Mouse (Mus musculus) myocyte (in vitro differentiated cells): ENCODE data around the gene Nfil3. TPM values are rescaled to one million over a fixed set of nuclear protein-coding genes. Genes with fewer than 3 reads are reported as not detected.

Source experiments
- H3K27me3 ChIP-seq: one replicate; pipeline ENCODE4 v1.6.1; 2011; ENCODE audit not compliant: control insufficient read depth, insufficient read depth, insufficient read length
- H3K36me3 ChIP-seq: one replicate; pipeline ENCODE4 v1.6.1; 2011; ENCODE audit not compliant: control insufficient read depth, insufficient read depth
- H3K4me2 ChIP-seq: one replicate; pipeline ENCODE4 v1.6.1; 2011; ENCODE audit warnings: low read depth, control low read depth
- H3K4me3 ChIP-seq: one replicate; pipeline ENCODE4 v1.5.1; 2011; ENCODE audit warnings: mild to moderate bottlenecking, control low read depth, moderate library complexity
- H3K79me2 ChIP-seq: one replicate; pipeline ENCODE4 v1.6.1; 2011; ENCODE audit not compliant: control insufficient read depth, insufficient read depth
- H3ac ChIP-seq: one replicate; pipeline ENCODE4 v1.6.1; 2011; ENCODE audit not compliant: control insufficient read depth, insufficient read length
- CEBPB ChIP-seq: IDR thresholded peaks from 2 replicates; pipeline ENCODE4 v1.6.1; 2011; ENCODE audit warnings: mild to moderate bottlenecking, moderate library complexity; ENCODE audit not compliant: poor library complexity, insufficient read depth, severe bottlenecking
- E2F4 ChIP-seq: IDR thresholded peaks from one replicate; pipeline ENCODE4 v1.6.1; 2011; ENCODE audit warnings: mild to moderate bottlenecking, control low read depth, moderate library complexity; ENCODE audit not compliant: insufficient read depth
- MAX ChIP-seq: IDR thresholded peaks from one replicate; pipeline ENCODE4 v1.6.1; 2011; ENCODE audit warnings: low read depth, mild to moderate bottlenecking, control low read depth
- MYOD1 ChIP-seq, 3 experiments: IDR thresholded peaks; one replicate each; pipeline ENCODE4 v1.6.1; 2011; ENCODE audit warnings: control low read depth in 2 of 3, low read depth in 2 of 3, mild to moderate bottlenecking in 2 of 3, moderate library complexity in 1 of 3; ENCODE audit not compliant: insufficient read length in 2 of 3, control insufficient read depth in 1 of 3
- MYOG ChIP-seq, 3 experiments: IDR thresholded peaks; one replicate each; pipeline ENCODE4 v1.6.1; 2011; ENCODE audit warnings: control low read depth in 2 of 3, low read depth in 2 of 3, mild to moderate bottlenecking in 2 of 3; ENCODE audit not compliant: insufficient read length in 2 of 3, control insufficient read depth in 1 of 3, insufficient read depth in 1 of 3
- POLR2A ChIP-seq: IDR thresholded peaks from one replicate; pipeline ENCODE4 v1.6.1; 2011; ENCODE audit warnings: low read depth, mild to moderate bottlenecking, control low read depth, moderate library complexity; ENCODE audit not compliant: insufficient read length
- POLR2AphosphoS2 ChIP-seq: IDR thresholded peaks from one replicate; pipeline ENCODE4 v1.6.1; 2011; ENCODE audit warnings: low read depth, control low read depth; ENCODE audit not compliant: insufficient read length
- REST ChIP-seq: IDR thresholded peaks from one replicate; pipeline ENCODE4 v1.6.1; 2011; ENCODE audit warnings: mild to moderate bottlenecking, control low read depth, moderate library complexity; ENCODE audit not compliant: insufficient read depth, insufficient read length
- SRF ChIP-seq: IDR thresholded peaks from one replicate; pipeline ENCODE4 v1.6.1; 2011; ENCODE audit warnings: low read depth; ENCODE audit not compliant: control insufficient read depth, insufficient read length
- TCF12 ChIP-seq: IDR thresholded peaks from one replicate; pipeline ENCODE4 v1.6.1; 2011; ENCODE audit warnings: mild to moderate bottlenecking, control low read depth; ENCODE audit not compliant: poor library complexity, insufficient read depth, severe bottlenecking
- TCF3 ChIP-seq: IDR thresholded peaks from one replicate; pipeline ENCODE4 v1.6.1; 2011; ENCODE audit warnings: low read depth, control low read depth; ENCODE audit not compliant: insufficient read length
- USF1 ChIP-seq: IDR thresholded peaks from one replicate; pipeline ENCODE4 v1.6.1; 2011; ENCODE audit warnings: low read depth, mild to moderate bottlenecking, control low read depth, moderate library complexity
- polyA plus RNA-seq: library from polyadenylated mRNA; unstranded; fragments of >200 nt; fragmentation: generic; extraction: Trizol; gene quantifications from one replicate; pipeline ENCODE4 v1.2.1, GENCODE M21; 2012; ENCODE audit warnings: missing spikeins

Nfil3 gene
- polyA plus RNA-seq, 1 experiment = 60.6 TPM

DNA sequence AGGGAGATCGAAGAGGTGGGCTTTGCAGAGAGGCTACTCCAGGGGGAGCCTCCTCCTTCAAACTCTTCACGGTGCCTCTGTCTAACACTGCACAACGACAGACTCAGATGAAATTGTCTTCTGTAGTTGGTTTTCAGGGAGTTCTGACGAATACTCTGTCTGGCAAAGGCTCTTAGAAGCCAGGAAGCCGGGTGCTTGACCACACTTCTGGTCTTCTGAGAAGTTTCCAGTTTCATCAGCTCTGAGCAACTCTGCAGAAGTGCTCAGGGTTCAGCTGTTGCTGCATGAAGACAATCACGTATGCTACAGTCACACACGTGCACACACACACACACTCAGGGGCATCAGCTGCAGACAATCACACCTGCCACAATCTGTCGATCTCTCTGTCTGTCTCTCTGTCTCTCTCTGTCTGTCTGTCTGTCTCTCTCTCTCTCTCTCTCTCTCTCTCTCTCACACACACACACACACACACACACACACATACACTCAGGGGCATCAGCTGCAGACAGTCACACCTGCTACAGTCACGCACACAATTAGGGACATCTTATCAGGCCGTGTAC is 5.4 kb upstream of the Nfil3 start:
- Histone ChIP-seq H3K36me3 (no peaks in the 10 kb centered on the region), H3K4me3 (no peak overlapping the region), H3K27me3 (no peaks in the 10 kb centered on the region), H3ac (no peak overlapping the region), H3K4me2 (no peak overlapping the region), H3K79me2 (no peaks in the 10 kb centered on the region)
- TF ChIP-seq MYOD1 (IDR thresholded peaks at IDR 0.05; ENCODE audit: control insufficient read depth in 1 of 3, insufficient read length in 2 of 3, low read depth in 2 of 3) (peak; percentile 0 to 91 (median 89)), TCF12 (peak; percentile 0), CEBPB (no peak), MYOG (IDR thresholded peaks at IDR 0.05; ENCODE audit: control insufficient read depth in 1 of 3, insufficient read depth in 1 of 3, insufficient read length in 2 of 3, low read depth in 2 of 3) (peak; percentile 16 to 81 (median 81)), MAX (no peak), TCF3 (peak; percentile 60), REST (no peak)

GRCm38 (mm10) chr13:52985508-52986214 is 4.8 kb upstream of the Nfil3 start:
- TF ChIP-seq E2F4 (no peak), POLR2AphosphoS2 (no peak), TCF3 (no peak), USF1 (no peak), MYOD1 (IDR thresholded peaks at IDR 0.05; ENCODE audit: control insufficient read depth in 1 of 3, insufficient read length in 2 of 3, low read depth in 2 of 3) (no peak), POLR2A (no peak), MAX (no peak), REST (no peak), TCF12 (no peak), SRF (no peak), MYOG (IDR thresholded peaks at IDR 0.05; ENCODE audit: control insufficient read depth in 1 of 3, insufficient read depth in 1 of 3, insufficient read length in 2 of 3, low read depth in 2 of 3) (no peak), CEBPB (no peak)

GRCm38 (mm10) chr13:52982703-52983102 is 1.8 kb upstream of the Nfil3 start:
- TF ChIP-seq MYOD1 (IDR thresholded peaks at IDR 0.05; ENCODE audit: control insufficient read depth in 1 of 3, insufficient read length in 2 of 3, low read depth in 2 of 3) (no peak), TCF12 (no peak), USF1 (no peak), E2F4 (no peak), REST (no peak), MYOG (IDR thresholded peaks at IDR 0.05; ENCODE audit: control insufficient read depth in 1 of 3, insufficient read depth in 1 of 3, insufficient read length in 2 of 3, low read depth in 2 of 3) (no peak), SRF (no peak), MAX (no peak), POLR2AphosphoS2 (no peak), POLR2A (no peak), CEBPB (no peak), TCF3 (no peak)
- Histone ChIP-seq H3K4me3 (peak overlapping the region; percentile 95), H3K27me3 (no peaks in the 10 kb centered on the region), H3K4me2 (peak overlapping the region; percentile 99), H3ac (no peak overlapping the region), H3K36me3 (peaks cover 4% of the 10 kb centered on the region), H3K79me2 (peaks cover 24% of the 10 kb centered on the region)

More at GRCm38 (mm10) chr13:52985508-52986214, 4.8 kb upstream of the Nfil3 start:
- Histone ChIP-seq H3K36me3 (no peaks in the 10 kb centered on the region), H3K27me3 (no peaks in the 10 kb centered on the region), H3K79me2 (no peaks in the 10 kb centered on the region), H3K4me3 (no peak overlapping the region), H3K4me2 (no peak overlapping the region), H3ac (no peak overlapping the region)

DNA sequence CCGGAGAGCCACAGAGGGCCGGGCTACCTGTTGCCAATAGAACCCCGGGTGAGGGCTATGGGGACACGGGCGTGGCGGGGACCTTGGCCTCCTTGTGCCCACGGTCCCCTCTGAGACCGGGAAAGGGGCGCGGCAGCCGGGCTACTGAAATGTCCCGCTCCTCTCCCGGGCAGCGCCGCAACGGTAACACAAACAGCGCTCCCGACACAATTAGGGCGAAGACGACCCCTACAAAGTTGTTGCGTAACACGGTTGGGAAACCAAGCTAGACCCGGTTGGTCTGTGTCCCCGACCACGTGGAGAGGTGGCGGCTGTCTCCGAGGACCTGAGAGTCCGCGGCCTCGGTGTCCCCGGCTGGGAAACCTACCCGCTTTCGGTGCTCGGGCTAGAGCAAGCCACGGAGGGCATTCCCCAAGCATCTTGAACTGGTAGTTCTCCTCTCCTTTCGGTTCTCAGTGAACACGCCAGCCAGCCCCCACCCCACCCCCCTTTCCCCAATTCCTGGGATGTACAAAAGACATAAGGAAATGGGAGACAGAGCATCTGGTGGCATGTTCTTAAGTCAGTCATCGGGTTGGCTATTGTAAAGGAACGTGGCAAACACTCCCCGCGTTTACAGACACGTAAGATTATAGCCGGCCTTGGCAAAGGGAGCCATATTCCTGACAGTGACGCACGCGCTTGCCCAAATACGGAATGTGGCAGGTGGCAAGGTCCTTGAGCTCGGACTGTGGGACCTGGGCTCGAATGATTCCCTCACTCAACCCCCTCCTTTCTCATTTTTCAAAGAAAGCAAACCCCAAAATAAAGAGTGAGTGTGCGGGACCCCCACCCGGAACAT is 788 bp upstream of the Nfil3 start:
- TF ChIP-seq REST (no peak), CEBPB (peak; percentile 73), POLR2AphosphoS2 (peak; percentile 35), MYOD1 (IDR thresholded peaks at IDR 0.05; ENCODE audit: control insufficient read depth in 1 of 3, insufficient read length in 2 of 3, low read depth in 2 of 3) (peak in 2 of 3 experiments; percentile 52 to 75), SRF (peak; percentile 97), TCF12 (no peak), USF1 (no peak), E2F4 (no peak), POLR2A (peak; percentile 23), MYOG (IDR thresholded peaks at IDR 0.05; ENCODE audit: control insufficient read depth in 1 of 3, insufficient read depth in 1 of 3, insufficient read length in 2 of 3, low read depth in 2 of 3) (peak in 1 of 3 experiments; percentile 54), MAX (no peak), TCF3 (no peak)
- peak overlapping the region; percentile 99 for H3K4me2 ChIP-seq

More for the DNA sequence above, 788 bp upstream of the Nfil3 start:
- Histone ChIP-seq H3K79me2 (peaks cover 32% of the 10 kb centered on the region), H3K27me3 (no peaks in the 10 kb centered on the region), H3ac (peak overlapping the region; percentile 73), H3K36me3 (peaks cover 9% of the 10 kb centered on the region), H3K4me3 (peak overlapping the region; percentile 95)
